Mouse (Mus musculus): ENCODE measurements around the gene Myo19. TPM values are rescaled to one million over a fixed set of nuclear protein-coding genes. Genes with fewer than 3 reads are reported as not detected.

The Myo19 gene
- polyA plus RNA-seq, 1 experiment, result 5.3 TPM

GRCm38 (mm10) chr11:84867586-84867985 lies 12.4 kb upstream of the Myo19 start:
- 79% methylated on average over 2 of the region's 2 CpGs for WGBS
- Histone ChIP-seq H3K27me3 (ENCODE audit: control insufficient read depth, insufficient read depth, low read length) (no peaks in the 10 kb centered on the region), H3K27ac (ENCODE audit: insufficient read depth, low read length) (no peak overlapping the region), H3K4me1 (ENCODE audit: control insufficient read depth, insufficient read depth, insufficient read length) (peaks cover 7% of the 10 kb centered on the region; the same call in 1 of the 2 replicates), H3K36me3 (ENCODE audit: control insufficient read depth, insufficient read depth, low read length) (peaks cover 4% of the 10 kb centered on the region), H3K4me3 (ENCODE audit: extremely low read depth, insufficient read depth, insufficient read length) (no peak overlapping the region)
- no peak for DNase-seq (ENCODE audit: low read depth in 1 of 2, low spot score in 2 of 2)
- TF ChIP-seq POLR2A (IDR thresholded peaks at IDR 0.05; ENCODE audit: low read depth, low read length) (no peak), CTCF (IDR thresholded peaks at IDR 0.05; ENCODE audit: extremely low read depth, insufficient read depth, insufficient read length, insufficient replicate concordance) (no peak)

GRCm38 (mm10) chr11:84868786-84869259 lies 11.1 kb upstream of the Myo19 start:
- Histone ChIP-seq H3K27me3 (ENCODE audit: control insufficient read depth, insufficient read depth, low read length) (no peaks in the 10 kb centered on the region), H3K4me3 (ENCODE audit: extremely low read depth, insufficient read depth, insufficient read length) (peak overlapping the region; percentile 81), H3K36me3 (ENCODE audit: control insufficient read depth, insufficient read depth, low read length) (peaks cover 3% of the 10 kb centered on the region), H3K27ac (ENCODE audit: insufficient read depth, low read length) (peak overlapping the region; percentile 95), H3K4me1 (ENCODE audit: control insufficient read depth, insufficient read depth, insufficient read length) (peaks cover 7% of the 10 kb centered on the region; the same call in 1 of the 2 replicates)
- TF ChIP-seq CTCF (IDR thresholded peaks at IDR 0.05; ENCODE audit: extremely low read depth, insufficient read depth, insufficient read length, insufficient replicate concordance) (no peak), POLR2A (IDR thresholded peaks at IDR 0.05; ENCODE audit: low read depth, low read length) (no peak)
- peak in 1 of 2 experiments; percentile 5 for DNase-seq (ENCODE audit: low read depth in 1 of 2, low spot score in 2 of 2)
- 2% methylated on average over 7 of the region's 7 CpGs for WGBS

- H3K27me3 ChIP-seq (ENCODE audit: control insufficient read depth, insufficient read depth, low read length), result no peaks in the 10 kb centered on the region
- H3K4me1 ChIP-seq (ENCODE audit: control insufficient read depth, insufficient read depth, insufficient read length), result peaks cover 7% of the 10 kb centered on the region; the same call in 1 of the 2 replicates
- no peak for TF ChIP-seq CTCF (IDR thresholded peaks at IDR 0.05; ENCODE audit: extremely low read depth, insufficient read depth, insufficient read length, insufficient replicate concordance)
- TF ChIP-seq POLR2A (IDR thresholded peaks at IDR 0.05; ENCODE audit: low read depth, low read length), result no peak
- peak; percentile 87 to 88 for DNase-seq (ENCODE audit: low read depth in 1 of 2, low spot score in 2 of 2)
- H3K4me3 ChIP-seq (ENCODE audit: extremely low read depth, insufficient read depth, insufficient read length), result peak overlapping the region; percentile 81
- WGBS, result under 1% methylated on average over 50 of the region's 61 CpGs
- peak overlapping the region; percentile 95 for H3K27ac ChIP-seq (ENCODE audit: insufficient read depth, low read length)
- H3K36me3 ChIP-seq (ENCODE audit: control insufficient read depth, insufficient read depth, low read length), result peaks cover 1% of the 10 kb centered on the region; the same call in 1 of the 2 replicates
These were observed 10.3 kb upstream of the Myo19 start for GRCm38 (mm10) chr11:84869537-84870232.

GRCm38 (mm10) chr11:84870337-84871043 lies 9.5 kb upstream of the Myo19 start, which contains the start of gene Ggnbp2:
Gene Ggnbp2, minus strand, starts transcription at chr11:84870817.
- H3K27ac ChIP-seq (ENCODE audit: insufficient read depth, low read length), result peak within 1 kb of the TSS; percentile 99
- WGBS, result under 1% methylated on average over 41 of the region's 62 CpGs

GRCm38 (mm10) chr11:84871046-84871445 lies 8.9 kb upstream of the Myo19 start:
- Histone ChIP-seq H3K4me1 (ENCODE audit: control insufficient read depth, insufficient read depth, insufficient read length) (peaks cover 7% of the 10 kb centered on the region; the same call in 1 of the 2 replicates), H3K4me3 (ENCODE audit: extremely low read depth, insufficient read depth, insufficient read length) (peak overlapping the region; percentile 83), H3K27me3 (ENCODE audit: control insufficient read depth, insufficient read depth, low read length) (no peaks in the 10 kb centered on the region), H3K27ac (ENCODE audit: insufficient read depth, low read length) (peak overlapping the region; percentile 98), H3K36me3 (ENCODE audit: control insufficient read depth, insufficient read depth, low read length) (peaks cover 1% of the 10 kb centered on the region; the same call in 1 of the 2 replicates)
- TF ChIP-seq POLR2A (IDR thresholded peaks at IDR 0.05; ENCODE audit: low read depth, low read length) (no peak), CTCF (IDR thresholded peaks at IDR 0.05; ENCODE audit: extremely low read depth, insufficient read depth, insufficient read length, insufficient replicate concordance) (no peak)
- 1% methylated on average over 10 of the region's 10 CpGs for WGBS
- DNase-seq (ENCODE audit: low read depth in 1 of 2, low spot score in 2 of 2), result peak; percentile 23 to 29

More at GRCm38 (mm10) chr11:84870337-84871043, 9.5 kb upstream of the Myo19 start, which contains the start of gene Ggnbp2:
- peak within 1 kb of the TSS; percentile 83 for H3K4me3 ChIP-seq (ENCODE audit: extremely low read depth, insufficient read depth, insufficient read length)
- H3K27me3 ChIP-seq (ENCODE audit: control insufficient read depth, insufficient read depth, low read length), result no peaks in the 10 kb centered on the region
- DNase-seq (ENCODE audit: low read depth in 1 of 2, low spot score in 2 of 2), result peak; percentile 91 to 94
- peak; percentile 57 for TF ChIP-seq POLR2A (IDR thresholded peaks at IDR 0.05; ENCODE audit: low read depth, low read length)
- TF ChIP-seq CTCF (IDR thresholded peaks at IDR 0.05; ENCODE audit: extremely low read depth, insufficient read depth, insufficient read length, insufficient replicate concordance), result no peak
- peaks cover 1% of the 10 kb centered on the region; the same call in 1 of the 2 replicates for H3K36me3 ChIP-seq (ENCODE audit: control insufficient read depth, insufficient read depth, low read length)
- peaks cover 7% of the 10 kb centered on the region; the same call in 1 of the 2 replicates for H3K4me1 ChIP-seq (ENCODE audit: control insufficient read depth, insufficient read depth, insufficient read length)

- Histone ChIP-seq H3K27me3 (ENCODE audit: control insufficient read depth, insufficient read depth, low read length) (no peaks in the 10 kb centered on the region), H3K4me3 (ENCODE audit: extremely low read depth, insufficient read depth, insufficient read length) (peak overlapping the region; percentile 83), H3K27ac (ENCODE audit: insufficient read depth, low read length) (peak overlapping the region; percentile 98), H3K4me1 (ENCODE audit: control insufficient read depth, insufficient read depth, insufficient read length) (peaks cover 3% of the 10 kb centered on the region; the same call in 1 of the 2 replicates), H3K36me3 (ENCODE audit: control insufficient read depth, insufficient read depth, low read length) (peaks cover 1% of the 10 kb centered on the region; the same call in 1 of the 2 replicates)
- no peak for DNase-seq (ENCODE audit: low read depth in 1 of 2, low spot score in 2 of 2)
- 59% methylated on average over 4 of the region's 4 CpGs for WGBS
- TF ChIP-seq CTCF (IDR thresholded peaks at IDR 0.05; ENCODE audit: extremely low read depth, insufficient read depth, insufficient read length, insufficient replicate concordance) (no peak), POLR2A (IDR thresholded peaks at IDR 0.05; ENCODE audit: low read depth, low read length) (no peak)
These were observed 8.3 kb upstream of the Myo19 start for GRCm38 (mm10) chr11:84871548-84872069.
